Mouse (Mus musculus) kidney, adult 2 months (tissue): ENCODE data around the gene Shpk. TPM values are rescaled to one million over a fixed set of nuclear protein-coding genes. Genes with fewer than 3 reads are reported as not detected.
A peak's percentile ranks its signal among the peaks of the same experiment; 100 is the strongest.

Experiments used
- DNase-seq: peaks from one replicate; pipeline ENCODE4 v3.0.0; 2021
- H3K27ac ChIP-seq: fragments of 200-500 bp; 2 replicates; pipeline ENCODE4 v1.5.1; 2012; ENCODE audit warnings: low read depth, low read length, control low read depth, inconsistent platforms; ENCODE audit not compliant: insufficient read depth
- H3K27me3 ChIP-seq: fragments of 200-500 bp; replicated peaks from 2 replicates; pipeline ENCODE4 v1.6.1; 2012; ENCODE audit warnings: mild to moderate bottlenecking, moderate library complexity, low read length, inconsistent platforms; ENCODE audit not compliant: control insufficient read depth, insufficient read depth
- H3K36me3 ChIP-seq: fragments of 200-500 bp; 2 replicates; pipeline ENCODE4 v1.6.1; 2012; ENCODE audit warnings: mild to moderate bottlenecking, moderate library complexity, low read length, inconsistent platforms; ENCODE audit not compliant: control insufficient read depth, insufficient read depth
- H3K4me1 ChIP-seq: fragments of 200-500 bp; 2 replicates; pipeline ENCODE4 v1.6.1; 2011; ENCODE audit warnings: low read length; ENCODE audit not compliant: control insufficient read depth, insufficient read depth
- H3K4me3 ChIP-seq: fragments of 200-500 bp; 2 replicates; pipeline ENCODE4 v1.5.1; 2011; ENCODE audit warnings: mild to moderate bottlenecking, low read depth, low read length, control low read depth; ENCODE audit not compliant: insufficient read depth
- CTCF ChIP-seq: fragments of 200-500 bp; conservative IDR thresholded peaks from 2 replicates; pipeline ENCODE4 v1.5.1; 2011; ENCODE audit warnings: low read depth, mild to moderate bottlenecking, control low read depth, low read length, moderate library complexity, mixed read lengths; ENCODE audit not compliant: insufficient read depth, insufficient read length
- POLR2A ChIP-seq: fragments of 200-500 bp; IDR thresholded peaks from one replicate; pipeline ENCODE4 v1.6.1; 2011; ENCODE audit warnings: low read depth, low read length, control low read depth
- WGBS: fragments of 180-500 bp; shearing (Covaris S2); methylation state at CpG from one replicate; pipeline ENCODE4 v1.1.7; 2018; 5-methylcytosine and 5-hydroxymethylcytosine counted together
- polyA plus RNA-seq: library from polyadenylated mRNA; depleted of rRNA; stranded (reverse); fragments of >200 nt; gene quantifications from 2 replicates; pipeline ENCODE4 v1.2.3, GENCODE M21; 2012

The Shpk gene
- polyA plus RNA-seq, 1 experiment = 17.7 TPM

DNA sequence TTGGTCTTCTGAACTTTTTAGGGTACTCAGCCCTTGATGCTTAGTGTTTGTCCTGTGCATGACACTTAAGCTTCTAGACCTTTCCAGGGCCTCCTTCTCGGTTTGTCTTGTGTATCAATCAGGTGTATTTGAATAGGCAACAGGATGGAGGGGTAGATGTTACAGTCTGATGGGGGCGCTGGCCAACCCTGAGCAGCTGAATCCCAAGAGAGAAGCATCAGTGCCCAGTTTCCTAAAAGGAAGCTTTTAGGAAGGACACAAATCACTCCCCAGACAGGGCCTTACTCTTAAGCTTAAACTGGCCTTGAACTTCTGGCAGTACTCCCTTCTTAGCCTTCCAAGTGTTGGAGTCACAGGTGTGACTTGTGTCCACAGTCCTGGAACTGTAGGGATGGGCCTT, 21.4 kb upstream of the Shpk start:
- WGBS = 4% methylated on average over 2 of the region's 2 CpGs

DNA sequence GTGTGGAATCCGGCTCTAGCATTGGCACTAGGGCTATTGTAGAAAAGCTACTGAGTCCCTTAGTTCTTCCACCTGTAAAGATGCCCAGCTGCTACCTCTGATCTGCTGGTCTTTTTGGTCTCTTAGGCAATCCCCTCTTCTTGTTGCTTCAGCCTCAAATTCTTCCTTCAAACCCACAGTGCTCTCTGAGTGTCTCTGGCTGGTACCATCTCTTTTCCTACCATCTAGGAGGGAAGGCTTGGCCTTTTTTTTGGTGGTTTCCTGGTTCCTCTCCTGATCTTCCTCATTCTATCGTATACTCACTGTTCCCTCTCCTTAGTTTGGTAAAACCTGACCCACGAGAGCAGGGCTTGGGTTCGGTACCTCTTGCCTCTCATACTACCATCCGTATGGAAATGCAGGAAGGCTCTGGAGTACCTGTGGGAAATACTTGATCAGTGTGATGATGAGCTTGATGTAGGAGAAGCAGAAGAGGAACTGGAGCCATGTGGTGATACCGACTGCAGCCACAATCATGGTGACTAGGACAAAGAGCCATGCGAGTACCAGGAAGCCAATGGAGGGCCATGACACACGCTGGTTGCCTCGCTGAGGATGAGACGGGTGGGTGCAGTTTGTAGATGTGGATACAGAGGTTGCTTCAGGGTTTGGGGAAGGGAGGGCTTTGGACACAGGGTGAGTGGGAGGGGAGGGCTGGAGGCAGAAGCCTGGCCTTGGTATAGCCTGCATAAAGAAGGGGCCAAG, 13.2 kb upstream of the Shpk start:
- WGBS = 90% methylated on average over 10 of the region's 10 CpGs
- TF ChIP-seq CTCF (no peak), POLR2A (no peak)
- H3K27ac ChIP-seq = no peak overlapping the region
- no peaks in the 10 kb centered on the region for H3K27me3 ChIP-seq
- H3K4me3 ChIP-seq = no peak overlapping the region
- H3K36me3 ChIP-seq = peaks cover 2% of the 10 kb centered on the region; the same call in 1 of the 2 replicates
- H3K4me1 ChIP-seq = 0 out of 2 replicates have a peak, but pooled peaks cover 3% of the 10 kb centered on the region
- no peak for DNase-seq

More for the DNA sequence above, 21.4 kb upstream of the Shpk start:
- no peaks in the 10 kb centered on the region for H3K27me3 ChIP-seq
- peak; percentile 59 for DNase-seq
- no peaks in the 10 kb centered on the region for H3K36me3 ChIP-seq
- TF ChIP-seq CTCF = no peak
- TF ChIP-seq POLR2A = no peak
- H3K27ac ChIP-seq = peak overlapping the region; percentile 99
- peak overlapping the region; percentile 96 for H3K4me3 ChIP-seq
- H3K4me1 ChIP-seq = peaks cover 14% of the 10 kb centered on the region; the same call in 1 of the 2 replicates

DNA sequence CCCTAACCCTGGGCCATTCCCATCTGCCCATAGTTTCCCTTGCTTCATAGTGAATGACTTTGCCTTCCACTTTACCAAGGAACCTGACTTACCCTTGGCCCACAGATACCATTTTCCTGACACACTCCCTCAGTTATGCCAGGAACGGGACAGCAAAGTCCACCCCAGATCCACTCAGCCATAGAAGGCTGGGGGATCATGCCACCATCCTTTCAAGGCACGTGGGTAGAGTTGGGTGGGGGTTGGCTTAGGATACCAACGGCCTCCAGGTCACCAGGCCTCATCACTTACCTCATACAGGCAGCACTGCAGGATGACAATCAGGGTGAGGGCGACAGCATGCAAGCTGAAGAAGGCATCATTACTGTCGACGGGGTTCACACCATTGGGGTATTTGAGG, 12.0 kb upstream of the Shpk start:
- Histone ChIP-seq H3K4me1 (0 out of 2 replicates have a peak, but pooled peaks cover 3% of the 10 kb centered on the region), H3K36me3 (peaks cover 2% of the 10 kb centered on the region; the same call in 1 of the 2 replicates), H3K27me3 (no peaks in the 10 kb centered on the region), H3K4me3 (no peak overlapping the region), H3K27ac (no peak overlapping the region)
- peak; percentile 57 for DNase-seq
- TF ChIP-seq POLR2A = no peak
- TF ChIP-seq CTCF = no peak
- 69% methylated on average over 6 of the region's 6 CpGs for WGBS

DNA sequence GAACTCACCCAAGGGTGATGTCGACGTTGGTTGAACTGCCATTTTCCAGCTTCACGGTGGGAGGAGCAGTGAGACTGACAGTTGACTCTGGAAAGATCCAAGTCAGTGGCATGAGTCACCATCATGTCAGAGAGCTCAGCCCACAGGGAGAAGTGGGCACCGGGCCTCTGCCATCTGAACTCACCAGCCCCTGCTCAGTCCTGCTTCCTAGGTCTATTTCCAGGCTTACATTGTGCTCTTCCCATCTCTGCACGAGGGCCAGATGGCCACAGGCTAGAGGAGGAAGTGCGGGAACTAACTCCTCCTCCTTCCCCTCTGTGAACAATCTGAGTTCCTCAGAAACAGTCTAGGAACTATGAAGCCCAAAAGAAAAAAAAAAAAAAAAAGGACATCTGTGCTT, 6.2 kb upstream of the Shpk start:
- H3K4me3 ChIP-seq = no peak overlapping the region
- H3K27ac ChIP-seq = no peak overlapping the region
- H3K4me1 ChIP-seq = no peaks in the 10 kb centered on the region
- no peaks in the 10 kb centered on the region for H3K27me3 ChIP-seq
- no peaks in the 10 kb centered on the region; the same call in 1 of the 2 replicates for H3K36me3 ChIP-seq
- TF ChIP-seq POLR2A (no peak), CTCF (no peak)
- 60% methylated on average over 6 of the region's 6 CpGs for WGBS
- DNase-seq = no peak

DNA sequence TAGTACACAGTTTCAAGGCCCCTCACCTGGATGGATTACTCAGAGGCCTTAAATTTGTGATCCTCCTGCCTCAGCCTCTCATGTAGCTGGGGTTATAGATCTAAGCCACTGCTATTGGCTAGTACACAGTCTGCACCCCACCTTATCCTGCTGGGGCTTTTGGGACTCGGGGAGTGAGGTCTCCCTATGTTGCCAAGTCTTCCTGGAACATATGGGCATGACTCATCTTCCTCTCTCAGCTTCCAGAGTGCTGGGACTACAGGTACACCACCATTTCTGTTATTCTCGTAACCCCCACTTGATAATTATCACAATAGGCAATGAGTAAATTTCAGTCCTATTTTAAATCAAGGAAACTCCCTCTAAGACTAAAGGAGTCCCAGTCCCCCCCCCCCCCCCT, 4.8 kb upstream of the Shpk start:
- TF ChIP-seq CTCF (no peak), POLR2A (no peak)
- Histone ChIP-seq H3K4me1 (no peaks in the 10 kb centered on the region), H3K4me3 (no peak overlapping the region), H3K36me3 (no peaks in the 10 kb centered on the region; the same call in 1 of the 2 replicates), H3K27ac (no peak overlapping the region), H3K27me3 (no peaks in the 10 kb centered on the region)
- WGBS = 73% methylated on average over 2 of the region's 2 CpGs
- no peak for DNase-seq

DNA sequence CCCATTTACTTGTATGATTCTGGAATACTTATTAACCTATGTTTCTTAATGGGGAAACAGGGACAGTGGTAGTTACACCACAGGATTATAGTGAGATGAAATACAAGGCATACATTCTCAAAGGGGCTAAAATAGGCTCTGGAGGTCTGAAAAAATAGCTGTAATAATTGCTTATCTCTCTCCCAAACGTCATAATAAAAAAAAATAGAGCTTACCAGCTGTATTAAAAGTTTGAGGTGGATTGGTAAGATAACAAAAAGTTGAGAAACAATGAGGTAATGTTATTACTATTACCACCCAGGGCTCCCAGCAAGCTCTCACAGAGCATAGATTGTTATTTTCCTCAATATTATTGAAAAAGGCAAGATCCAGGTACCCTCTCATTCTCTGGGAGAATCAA, 1.1 kb upstream of the Shpk start:
- no peak for TF ChIP-seq CTCF
- TF ChIP-seq POLR2A = no peak
- Histone ChIP-seq H3K36me3 (no peaks in the 10 kb centered on the region), H3K27me3 (no peaks in the 10 kb centered on the region), H3K27ac (no peak overlapping the region), H3K4me3 (peak overlapping the region; percentile 72), H3K4me1 (peaks cover 8% of the 10 kb centered on the region; the same call in 1 of the 2 replicates)
- WGBS = 11% methylated on average over 1 of the region's 1 CpGs
- no peak for DNase-seq

DNA sequence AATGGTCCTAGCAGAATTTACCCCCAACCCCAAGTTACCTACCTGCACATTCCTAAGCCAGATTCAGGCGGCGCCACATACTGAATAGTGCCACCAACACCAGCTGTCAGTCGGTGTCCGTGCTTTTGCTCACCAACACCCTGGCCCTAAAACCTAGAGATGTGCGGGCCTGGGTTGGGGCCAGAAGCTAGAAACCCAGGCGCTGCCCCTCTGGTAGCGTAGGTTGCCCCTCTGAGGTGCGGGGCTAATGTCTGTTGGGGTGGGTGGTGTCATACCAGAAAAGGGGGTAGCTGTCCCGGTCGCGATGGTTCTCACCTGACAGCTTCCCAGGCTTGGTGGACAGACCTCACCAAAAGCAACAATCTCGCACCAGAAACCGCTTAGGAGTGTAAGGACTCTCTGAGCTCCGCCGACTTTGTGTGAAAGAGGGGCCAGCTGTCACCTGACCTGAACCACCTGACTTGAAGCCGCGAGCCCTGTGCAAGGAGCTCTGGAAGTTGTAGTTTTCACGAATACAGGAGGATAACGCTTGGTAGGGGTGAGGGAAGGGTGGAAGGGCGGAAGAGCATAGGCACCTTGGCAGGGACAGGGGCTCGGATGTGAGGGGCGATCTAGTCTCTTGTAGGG, 544 bp upstream of the Shpk start, which contains the start of gene Ctns:
Gene Ctns, minus strand, starts transcription at position 440 of the 627 bp plus-strand sequence.
- Histone ChIP-seq H3K4me3 (peak within 1 kb of the TSS; percentile 85), H3K4me1 (peaks cover 8% of the 10 kb centered on the region; the same call in 1 of the 2 replicates), H3K27me3 (no peaks in the 10 kb centered on the region), H3K27ac (peak within 1 kb of the TSS; percentile 83), H3K36me3 (no peaks in the 10 kb centered on the region)
- no peak for TF ChIP-seq POLR2A
- TF ChIP-seq CTCF = no peak
- under 1% methylated on average over 22 of the region's 22 CpGs for WGBS
- DNase-seq = peak; percentile 95
